Comparison of ENCODE assay signal across 10 mouse cellular contexts in genomic region chr6:31525231-31525900, GRCm38 (mm10). TPM values are rescaled to one million over a fixed set of nuclear protein-coding genes. Genes with fewer than 3 reads are reported as not detected.
DNase-seq lines count a peak whose midpoint lies in the region; ATAC-seq lines count a peak whose summit lies in the region.
"Had no signal": no experiment of that assay in that cellular context is flagged by ENCODE, and none has a peak within 500 bp of the region (broad histone marks: within the 10 kb centered on the region; RNA-seq: fewer than 3 reads in every experiment).

No protein-coding gene starts in this region.

- WGBS in embryonic facial prominence, embryonic 10.5 days, result 72% methylated on average over 6 of the region's 6 CpGs
- WGBS in hindbrain, embryonic 12.5 days, result 75% methylated on average over 6 of the region's 6 CpGs
- 73% methylated on average over 6 of the region's 6 CpGs for WGBS in limb, embryonic 10.5 days
- 71% methylated on average over 6 of the region's 6 CpGs for WGBS in midbrain, embryonic 13.5 days
- WGBS in stomach, embryonic 16.5 days, result 63% methylated on average over 6 of the region's 6 CpGs

- H3K4me2 ChIP-seq in hindbrain, embryonic 12.5 days (replicated peaks), result no peak overlapping the region
- H3K4me2 ChIP-seq in midbrain, embryonic 13.5 days (replicated peaks), result no peak overlapping the region
- H3K4me2 ChIP-seq in stomach, embryonic 16.5 days (ENCODE audit: low read depth, low read length), result no peak overlapping the region
- H3K4me2 ChIP-seq: embryonic facial prominence, embryonic 15.5 days had no signal

- 0 out of 2 replicates have a peak overlapping the region, but pooled peaks have one; percentile 12 for H3K27ac ChIP-seq in embryonic facial prominence, embryonic 10.5 days (replicated peaks)
- H3K27ac ChIP-seq in hindbrain, embryonic 12.5 days, result no peak overlapping the region
- no peak overlapping the region for H3K27ac ChIP-seq in limb, embryonic 10.5 days
- H3K27ac ChIP-seq in midbrain, embryonic 13.5 days, result no peak overlapping the region
- H3K27ac ChIP-seq in stomach, embryonic 16.5 days (ENCODE audit: low read length), result no peak overlapping the region
- H3K27ac ChIP-seq: embryonic facial prominence, embryonic 15.5 days had no signal

- peak; percentile 68 for DNase-seq in kidney, adult 18-20 months
- no peak for DNase-seq in kidney, adult 11 months
- peak; percentile 87 for DNase-seq in ZHBTc4 (ENCODE audit: low read depth, low spot score)
- peak; percentile 82 for DNase-seq in embryonic facial prominence, embryonic 10.5 days (ENCODE audit: low spot score)
- DNase-seq in limb, embryonic 10.5 days (ENCODE audit: low spot score), result peak; percentile 85

- H3K4me3 ChIP-seq in embryonic facial prominence, embryonic 10.5 days, result no peak overlapping the region
- H3K4me3 ChIP-seq in hindbrain, embryonic 12.5 days, result no peak overlapping the region
- H3K4me3 ChIP-seq in limb, embryonic 10.5 days, result no peak overlapping the region
- H3K4me3 ChIP-seq in midbrain, embryonic 13.5 days (replicated peaks), result no peak overlapping the region
- H3K4me3 ChIP-seq in stomach, embryonic 16.5 days (replicated peaks; ENCODE audit: low read length), result no peak overlapping the region
- H3K4me3 ChIP-seq: embryonic facial prominence, embryonic 15.5 days; myocyte had no signal

- no peaks in the 10 kb centered on the region for H3K27me3 ChIP-seq in embryonic facial prominence, embryonic 10.5 days (replicated peaks; ENCODE audit: low read depth, poor library complexity, severe bottlenecking)
- no peaks in the 10 kb centered on the region for H3K27me3 ChIP-seq in hindbrain, embryonic 12.5 days
- H3K27me3 ChIP-seq in limb, embryonic 10.5 days (ENCODE audit: low read depth, poor library complexity, severe bottlenecking), result no peaks in the 10 kb centered on the region
- H3K27me3 ChIP-seq in midbrain, embryonic 13.5 days, result no peaks in the 10 kb centered on the region
- H3K27me3 ChIP-seq in stomach, embryonic 16.5 days (ENCODE audit: control insufficient read depth, insufficient read depth, low read length), result no peaks in the 10 kb centered on the region
- H3K27me3 ChIP-seq: embryonic facial prominence, embryonic 15.5 days had no signal

- H3K4me1 ChIP-seq in embryonic facial prominence, embryonic 10.5 days, result peaks cover 11% of the 10 kb centered on the region
- H3K4me1 ChIP-seq in hindbrain, embryonic 12.5 days, result no peaks in the 10 kb centered on the region
- peaks cover 14% of the 10 kb centered on the region for H3K4me1 ChIP-seq in limb, embryonic 10.5 days
- H3K4me1 ChIP-seq in midbrain, embryonic 13.5 days (replicated peaks), result peaks cover 19% of the 10 kb centered on the region
- H3K4me1 ChIP-seq in stomach, embryonic 16.5 days (ENCODE audit: control insufficient read depth, insufficient read depth, low read length), result no peaks in the 10 kb centered on the region
- H3K4me1 ChIP-seq: embryonic facial prominence, embryonic 15.5 days had no signal

- H3K36me3 ChIP-seq in embryonic facial prominence, embryonic 10.5 days (replicated peaks), result peaks cover 42% of the 10 kb centered on the region
- H3K36me3 ChIP-seq in hindbrain, embryonic 12.5 days, result peaks cover 30% of the 10 kb centered on the region; the same call in 1 of the 2 replicates
- H3K36me3 ChIP-seq in limb, embryonic 10.5 days, result peaks cover 3% of the 10 kb centered on the region; the same call in 1 of the 2 replicates
- peaks cover 51% of the 10 kb centered on the region for H3K36me3 ChIP-seq in midbrain, embryonic 13.5 days
- no peaks in the 10 kb centered on the region for H3K36me3 ChIP-seq in stomach, embryonic 16.5 days (ENCODE audit: control insufficient read depth, insufficient read depth, low read length)
- H3K36me3 ChIP-seq: embryonic facial prominence, embryonic 15.5 days had no signal

- ATAC-seq in hindbrain, embryonic 12.5 days (ENCODE audit: low FRiP score), result peak; percentile 68
- peak; percentile 64; the same call in 1 of the 2 replicates for ATAC-seq in midbrain, embryonic 13.5 days
- peak; percentile 48; the same call in 1 of the 2 replicates for ATAC-seq in stomach, embryonic 16.5 days (ENCODE audit: insufficient read depth, low FRiP score)

- H3K9ac ChIP-seq in hindbrain, embryonic 12.5 days, result no peak overlapping the region
- no peak overlapping the region for H3K9ac ChIP-seq in midbrain, embryonic 13.5 days (replicated peaks)
- H3K9ac ChIP-seq in stomach, embryonic 16.5 days (ENCODE audit: low read length), result no peak overlapping the region
- H3K9ac ChIP-seq: embryonic facial prominence, embryonic 15.5 days had no signal

- H3K9me3 ChIP-seq in embryonic facial prominence, embryonic 10.5 days, result no peaks in the 10 kb centered on the region
- H3K9me3 ChIP-seq in hindbrain, embryonic 12.5 days (replicated peaks), result no peaks in the 10 kb centered on the region
- no peaks in the 10 kb centered on the region for H3K9me3 ChIP-seq in limb, embryonic 10.5 days (replicated peaks)
- H3K9me3 ChIP-seq in midbrain, embryonic 13.5 days, result no peaks in the 10 kb centered on the region
- no peaks in the 10 kb centered on the region for H3K9me3 ChIP-seq in stomach, embryonic 16.5 days (replicated peaks; ENCODE audit: control insufficient read depth, low read length)
- H3K9me3 ChIP-seq: embryonic facial prominence, embryonic 15.5 days had no signal

RNA-seq across cellular contexts. Expression of gene Podxl, which starts 38.4 kb away (rescaled TPM):
- polyA plus RNA-seq in embryonic facial prominence, embryonic 10.5 days (2016; fragmentation: Nextera tagmentation; extraction: Ambion mirVana), result 16.6 and 18.0 TPM in 2 replicates
- polyA plus RNA-seq in hindbrain, embryonic 12.5 days (2016; fragmentation: Nextera tagmentation; extraction: Ambion mirVana), result 15.6 and 15.7 TPM in 2 replicates
- polyA plus RNA-seq in limb, embryonic 10.5 days (2016; fragmentation: Nextera tagmentation; extraction: Ambion mirVana), result 12.1 and 14.0 TPM in 2 replicates
- polyA plus RNA-seq in midbrain, embryonic 13.5 days (2015; fragmentation: Nextera tagmentation; extraction: Ambion mirVana), result 12.3 and 14.1 TPM in 2 replicates
- 17.0 and 18.5 TPM in 2 replicates for polyA plus RNA-seq in stomach, embryonic 16.5 days (2015; fragmentation: Nextera tagmentation; extraction: Ambion mirVana)
